Mouse (Mus musculus): ENCODE results near the gene Rhod.

DNA sequence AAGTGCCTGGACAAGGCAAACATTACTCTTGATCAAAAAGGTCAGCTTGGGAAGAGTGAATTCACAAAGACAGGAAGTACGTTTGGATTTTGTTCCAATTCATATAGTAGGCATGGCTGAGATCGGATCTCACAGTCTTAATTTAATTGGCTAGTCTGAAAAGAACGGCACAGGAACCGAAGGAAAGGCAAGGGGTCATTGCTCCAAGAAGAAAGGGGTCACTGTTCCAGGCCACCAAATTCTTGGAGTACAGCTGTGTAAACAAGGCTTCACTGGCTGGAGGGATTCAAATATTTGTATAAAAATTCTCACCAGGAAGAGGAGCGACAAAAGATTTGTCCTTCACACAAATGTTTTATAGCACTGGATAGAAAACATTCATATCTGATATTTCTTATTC, 45.8 kb upstream of the Rhod start:
- TF ChIP-seq CTCF (IDR thresholded peaks at IDR 0.05; ENCODE audit: low read depth) (no peak), EP300 (optimal IDR thresholded peaks at IDR 0.05) (no peak)

Data from stomach, postnatal 0 days (tissue).